Mouse (Mus musculus): Measurements from ENCODE around the gene Guca1a. TPM values are rescaled to one million over a fixed set of nuclear protein-coding genes. Genes with fewer than 3 reads are reported as not detected.
A peak's percentile ranks its signal among the peaks of the same experiment; 100 is the strongest.
"Not testable (repeated sequence)": the region's sequence is repeated elsewhere in the genome, so short reads cannot be mapped to it uniquely, and the experiment has no call there.

The Guca1a gene
- polyA plus RNA-seq, 1 experiment from 2014 or later = 1.5 TPM

- H3K36me3 ChIP-seq (replicated peaks; ENCODE audit: insufficient read depth, low read length) = no peaks in the 10 kb centered on the region
- H3K4me2 ChIP-seq (ENCODE audit: low read depth, low read length) = no peak overlapping the region
- no peak overlapping the region for H3K4me3 ChIP-seq (ENCODE audit: low read depth, low read length)
- TF ChIP-seq EP300 (IDR thresholded peaks at IDR 0.05; ENCODE audit: low read depth) (no peak), CTCF (IDR thresholded peaks at IDR 0.05; ENCODE audit: low read depth) (no peak)
- 65% methylated on average over 3 of the region's 3 CpGs for WGBS (ENCODE audit: insufficient replicate concordance)
- ATAC-seq (no peak), DNase-seq (no peak)
- no peaks in the 10 kb centered on the region for H3K9me3 ChIP-seq (ENCODE audit: low read length)
- no peaks in the 10 kb centered on the region; the same call in 1 of the 2 replicates for H3K4me1 ChIP-seq (ENCODE audit: insufficient read depth)
- no peak overlapping the region for H3K9ac ChIP-seq (replicated peaks)
- H3K27me3 ChIP-seq (ENCODE audit: insufficient read depth, low read length) = no peaks in the 10 kb centered on the region
- H3K27ac ChIP-seq (ENCODE audit: low read depth) = no peak overlapping the region
Measured at GRCm38 (mm10) chr17:47421566-47421965, 21.2 kb upstream of the Guca1a start.

DNA sequence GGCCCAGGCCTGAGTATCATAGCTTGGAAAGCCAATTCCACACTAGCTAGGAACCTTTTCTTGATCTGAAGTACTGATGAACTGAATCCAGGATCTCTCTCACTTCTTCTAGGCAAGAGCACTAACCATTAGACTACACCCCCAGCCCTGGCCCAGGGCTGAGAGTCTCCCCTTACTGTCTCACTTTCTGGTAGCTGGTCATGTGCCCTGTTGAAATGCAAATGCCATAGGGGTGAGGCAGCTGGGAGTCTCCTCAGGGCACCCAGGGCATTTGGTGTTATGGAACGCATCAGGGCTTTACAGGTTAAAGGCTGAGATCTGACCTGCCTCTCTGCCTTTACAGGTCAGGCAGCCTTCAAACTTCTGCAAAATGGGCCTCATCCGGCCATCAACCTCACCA is 19.8 kb upstream of the Guca1a start:
- no peaks in the 10 kb centered on the region for H3K4me1 ChIP-seq (ENCODE audit: insufficient read depth)
- WGBS (ENCODE audit: insufficient replicate concordance) = 71% methylated on average over 2 of the region's 2 CpGs
- no peak overlapping the region for H3K9ac ChIP-seq (replicated peaks)

GRCm38 (mm10) chr17:47409897-47410861 is 9.8 kb upstream of the Guca1a start:
- H3K27me3 ChIP-seq (ENCODE audit: insufficient read depth, low read length) = peaks cover 22% of the 10 kb centered on the region
- H3K4me2 ChIP-seq (ENCODE audit: low read depth, low read length); H3K4me1 ChIP-seq (ENCODE audit: insufficient read depth); H3K4me3 ChIP-seq (ENCODE audit: low read depth, low read length); ATAC-seq; H3K27ac ChIP-seq (ENCODE audit: low read depth); DNase-seq; H3K36me3 ChIP-seq (replicated peaks; ENCODE audit: insufficient read depth, low read length); H3K9me3 ChIP-seq (ENCODE audit: low read length); H3K9ac ChIP-seq (replicated peaks): not testable (repeated sequence)
- 4% methylated on average over 72 of the region's 74 CpGs for WGBS (ENCODE audit: insufficient replicate concordance)

More for the DNA sequence above, 19.8 kb upstream of the Guca1a start:
- Histone ChIP-seq H3K27me3 (ENCODE audit: insufficient read depth, low read length) (no peaks in the 10 kb centered on the region), H3K27ac (ENCODE audit: low read depth) (no peak overlapping the region), H3K36me3 (replicated peaks; ENCODE audit: insufficient read depth, low read length) (no peaks in the 10 kb centered on the region), H3K9me3 (ENCODE audit: low read length) (no peaks in the 10 kb centered on the region), H3K4me2 (ENCODE audit: low read depth, low read length) (no peak overlapping the region), H3K4me3 (ENCODE audit: low read depth, low read length) (no peak overlapping the region)
- TF ChIP-seq EP300 (IDR thresholded peaks at IDR 0.05; ENCODE audit: low read depth) (no peak), CTCF (IDR thresholded peaks at IDR 0.05; ENCODE audit: low read depth) (no peak)
- no peak for ATAC-seq
- no peak for DNase-seq

DNA sequence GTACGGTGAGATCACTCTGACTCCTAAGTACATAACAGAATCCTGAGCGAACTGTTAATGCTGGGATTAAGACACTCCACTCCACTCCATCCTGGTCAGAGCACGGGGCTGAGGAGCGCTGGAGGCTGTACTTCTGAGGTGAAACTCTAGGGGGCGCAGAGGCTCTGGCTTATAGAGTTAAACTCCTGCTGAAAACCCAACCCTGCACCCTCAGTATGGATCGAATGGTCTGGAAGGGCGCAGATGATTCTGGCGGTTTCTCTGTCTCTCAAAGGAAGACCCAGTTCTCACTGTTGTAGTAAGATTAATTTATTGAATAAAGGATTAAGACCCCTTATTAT is 8.1 kb upstream of the Guca1a start:
- 16% methylated on average over 8 of the region's 8 CpGs for WGBS (ENCODE audit: insufficient replicate concordance)
- H3K36me3 ChIP-seq (replicated peaks; ENCODE audit: insufficient read depth, low read length) = no peaks in the 10 kb centered on the region
- TF ChIP-seq EP300 (IDR thresholded peaks at IDR 0.05; ENCODE audit: low read depth) (no peak), CTCF (IDR thresholded peaks at IDR 0.05; ENCODE audit: low read depth) (peak; percentile 86)
- peaks cover 22% of the 10 kb centered on the region for H3K27me3 ChIP-seq (ENCODE audit: insufficient read depth, low read length)
- no peak overlapping the region for H3K4me3 ChIP-seq (ENCODE audit: low read depth, low read length)
- H3K4me2 ChIP-seq (ENCODE audit: low read depth, low read length) = no peak overlapping the region
- DNase-seq (peak; percentile 77), ATAC-seq (peak; percentile 71)
- no peak overlapping the region for H3K9ac ChIP-seq (replicated peaks)
- H3K9me3 ChIP-seq (ENCODE audit: low read length) = no peaks in the 10 kb centered on the region
- H3K27ac ChIP-seq (ENCODE audit: low read depth) = no peak overlapping the region
- no peaks in the 10 kb centered on the region for H3K4me1 ChIP-seq (ENCODE audit: insufficient read depth)

DNA sequence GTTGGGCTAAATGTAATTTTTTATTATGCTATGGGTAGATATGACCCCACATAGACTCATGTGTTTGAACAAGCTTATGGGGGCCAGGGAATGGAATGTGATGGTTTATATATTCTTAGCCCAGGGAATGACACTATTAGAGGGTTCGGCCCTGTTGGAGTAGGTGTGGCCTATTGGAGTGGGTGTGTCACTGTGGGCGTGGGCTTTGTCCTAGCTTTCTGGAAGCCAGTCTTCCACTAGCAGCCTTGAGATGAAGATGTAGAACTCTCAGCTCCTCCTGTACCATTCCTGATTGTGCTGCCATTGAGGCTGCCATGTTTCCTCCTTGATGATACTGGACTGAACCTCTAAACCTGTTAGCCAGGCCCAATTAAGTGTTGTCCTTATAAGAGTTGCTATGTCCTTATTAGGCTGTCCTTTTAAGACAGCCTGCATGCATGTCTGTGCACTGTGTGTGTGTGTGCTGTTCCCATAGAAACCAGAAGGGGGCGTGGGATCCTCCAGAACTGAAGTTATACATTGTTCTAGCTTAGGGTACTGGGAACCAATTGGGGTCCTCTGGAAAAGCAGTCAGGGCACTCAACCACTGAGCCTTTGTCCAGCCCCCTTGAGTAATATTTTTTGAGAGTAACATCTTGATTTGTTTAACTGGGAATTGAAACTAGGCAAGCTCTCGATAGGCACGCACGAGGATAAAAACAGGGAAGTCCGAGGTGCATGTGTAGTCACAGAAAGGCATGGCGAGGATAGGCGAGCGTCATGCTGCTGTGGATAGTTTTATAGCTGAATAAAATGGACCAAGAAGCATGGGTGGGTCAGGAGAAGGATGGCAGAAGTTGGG is 7.6 kb upstream of the Guca1a start:
- Histone ChIP-seq H3K27me3 (ENCODE audit: insufficient read depth, low read length) (peaks cover 22% of the 10 kb centered on the region), H3K27ac (ENCODE audit: low read depth) (no peak overlapping the region), H3K4me2 (ENCODE audit: low read depth, low read length) (no peak overlapping the region), H3K9me3 (ENCODE audit: low read length) (no peaks in the 10 kb centered on the region), H3K4me3 (ENCODE audit: low read depth, low read length) (no peak overlapping the region), H3K4me1 (ENCODE audit: insufficient read depth) (no peaks in the 10 kb centered on the region), H3K9ac (replicated peaks) (no peak overlapping the region), H3K36me3 (replicated peaks; ENCODE audit: insufficient read depth, low read length) (no peaks in the 10 kb centered on the region)
- no peak for ATAC-seq
- 52% methylated on average over 10 of the region's 10 CpGs for WGBS (ENCODE audit: insufficient replicate concordance)
- TF ChIP-seq CTCF (IDR thresholded peaks at IDR 0.05; ENCODE audit: low read depth) (peak; percentile 20; the same call in 1 of the 2 replicates), EP300 (IDR thresholded peaks at IDR 0.05; ENCODE audit: low read depth) (no peak)
- DNase-seq = no peak

DNA sequence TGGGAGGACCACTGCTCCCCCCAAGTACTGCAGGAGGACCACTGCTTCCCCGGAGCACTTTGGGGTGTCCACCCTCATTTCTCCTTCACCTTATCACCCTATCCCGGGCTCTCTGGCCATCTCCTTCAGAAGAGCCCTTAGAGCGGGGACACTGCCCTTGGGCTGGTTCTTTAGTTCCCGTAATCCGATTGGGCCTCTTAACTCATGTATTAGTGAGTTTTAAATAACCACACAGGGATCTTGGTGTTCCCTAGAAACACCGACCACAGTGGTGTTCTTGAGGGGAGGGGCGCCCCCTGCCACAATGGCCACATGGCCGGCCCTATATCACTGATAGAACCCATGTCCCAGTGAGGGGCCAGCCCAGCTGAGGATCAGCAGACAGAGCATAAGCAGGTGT is 1.3 kb downstream of the Guca1a start:
- WGBS (ENCODE audit: insufficient replicate concordance) = 62% methylated on average over 8 of the region's 8 CpGs
- TF ChIP-seq EP300 (IDR thresholded peaks at IDR 0.05; ENCODE audit: low read depth) (no peak), CTCF (IDR thresholded peaks at IDR 0.05; ENCODE audit: low read depth) (no peak)

More for the DNA sequence above, 1.3 kb downstream of the Guca1a start:
- no peak overlapping the region for H3K27ac ChIP-seq (ENCODE audit: low read depth)
- no peak for ATAC-seq
- H3K4me2 ChIP-seq (ENCODE audit: low read depth, low read length) = no peak overlapping the region
- no peak overlapping the region for H3K9ac ChIP-seq (replicated peaks)
- H3K36me3 ChIP-seq (replicated peaks; ENCODE audit: insufficient read depth, low read length) = no peaks in the 10 kb centered on the region
- no peak overlapping the region for H3K4me3 ChIP-seq (ENCODE audit: low read depth, low read length)
- H3K4me1 ChIP-seq (ENCODE audit: insufficient read depth) = peaks cover 12% of the 10 kb centered on the region
- no peaks in the 10 kb centered on the region for H3K9me3 ChIP-seq (ENCODE audit: low read length)
- no peaks in the 10 kb centered on the region; the same call in 1 of the 2 replicates for H3K27me3 ChIP-seq (ENCODE audit: insufficient read depth, low read length)
- DNase-seq = no peak
